Mouse (Mus musculus) neural tube, embryonic 13.5 days (tissue): ENCODE measurements at regions not wholly inside any gene's neighbourhood (a gene's known extent, or its start where the extent isn't known, plus 50 kb on each side); places are given as distances from the start of the nearest gene placed in this dataset.
A peak's percentile ranks its signal among the peaks of the same experiment; 100 is the strongest.
"Not testable (repeated sequence)": the region's sequence is repeated elsewhere in the genome, so short reads cannot be mapped to it uniquely, and the experiment has no call there.

Experiments
- ATAC-seq: fragments of 200-750 bp; cut with Nextera tagmentation; 2 replicates; pipeline ENCODE4 v1.8.0; 2017; ENCODE audit warnings: low read depth, mild to moderate bottlenecking, moderate TSS enrichment, moderate library complexity
- H3K27ac ChIP-seq: fragments of 300-500 bp; sonication (generic); replicated peaks from 2 replicates; pipeline ENCODE4 v1.5.1; 2015; ENCODE audit warnings: moderate library complexity, mild to moderate bottlenecking, inconsistent platforms
- H3K27me3 ChIP-seq: fragments of 300-500 bp; sonication (generic); 2 replicates; pipeline ENCODE4 v1.6.1; 2015; ENCODE audit warnings: mild to moderate bottlenecking, inconsistent platforms
- H3K36me3 ChIP-seq: fragments of 300-500 bp; sonication (generic); 2 replicates; pipeline ENCODE4 v1.6.1; 2015; ENCODE audit warnings: mild to moderate bottlenecking, inconsistent platforms
- H3K4me1 ChIP-seq: fragments of 300-500 bp; sonication (generic); replicated peaks from 2 replicates; pipeline ENCODE4 v1.6.1; 2015; ENCODE audit warnings: inconsistent platforms
- H3K4me2 ChIP-seq: fragments of 300-500 bp; sonication (generic); 2 replicates; pipeline ENCODE4 v1.6.1; 2015; ENCODE audit warnings: inconsistent platforms, mild to moderate bottlenecking, moderate library complexity
- H3K4me3 ChIP-seq: fragments of 300-500 bp; sonication (generic); 2 replicates; pipeline ENCODE4 v1.5.1; 2015; ENCODE audit warnings: mild to moderate bottlenecking, inconsistent platforms
- H3K9ac ChIP-seq: fragments of 300-500 bp; sonication (generic); 2 replicates; pipeline ENCODE4 v1.6.1; 2015; ENCODE audit warnings: moderate library complexity, mild to moderate bottlenecking, inconsistent platforms
- H3K9me3 ChIP-seq: fragments of 300-500 bp; sonication (generic); 2 replicates; pipeline ENCODE4 v1.6.1; 2016; ENCODE audit warnings: inconsistent platforms
- WGBS: fragments of 180-500 bp; shearing (Covaris S2); methylation state at CpG from one replicate; pipeline ENCODE4 v1.1.7; 2015; 5-methylcytosine and 5-hydroxymethylcytosine counted together

DNA sequence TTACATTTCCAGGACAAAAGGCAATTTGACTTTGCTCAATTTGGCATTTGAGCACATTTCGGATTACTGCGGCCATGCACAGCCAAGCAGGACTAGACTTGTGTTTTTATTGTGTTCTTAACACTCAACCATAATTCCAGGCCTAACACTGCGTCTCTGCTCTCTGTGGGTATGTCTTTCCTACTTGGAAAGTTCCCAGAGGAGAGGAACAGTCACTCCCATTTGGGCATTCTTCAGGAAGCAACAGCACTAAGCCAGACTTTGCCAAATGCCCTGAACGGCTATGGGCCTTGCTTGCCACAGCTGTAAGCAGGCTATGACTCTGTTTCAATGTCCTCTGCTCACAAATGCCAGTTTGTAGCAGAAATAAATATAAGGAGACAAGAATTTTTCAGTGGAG lies 56.5 kb upstream of the Pdk3 start:
- H3K36me3 ChIP-seq, result no peaks in the 10 kb centered on the region
- WGBS, result 67% methylated on average over 4 of the region's 4 CpGs

DNA sequence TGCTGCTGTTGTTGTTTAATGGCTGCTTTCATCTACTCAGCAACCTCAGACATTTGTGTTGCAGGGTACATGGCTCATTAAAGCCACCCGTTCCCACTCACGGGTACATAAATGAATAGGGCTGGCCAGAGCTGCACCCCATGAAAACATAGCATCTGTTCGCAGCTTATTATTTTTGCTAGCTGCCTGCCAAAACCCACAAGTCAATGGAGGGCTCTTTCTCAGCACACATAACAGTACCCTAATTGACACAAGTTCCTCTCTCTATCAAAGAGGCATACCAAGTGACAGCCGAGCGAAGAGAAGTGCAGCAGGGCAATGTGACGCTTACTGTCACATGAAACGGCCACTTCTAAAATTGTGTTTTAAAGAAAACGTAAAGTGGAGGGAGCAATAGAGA lies 57.0 kb upstream of the Pdk3 start:
- Histone ChIP-seq H3K4me1 (no peaks in the 10 kb centered on the region), H3K9me3 (no peaks in the 10 kb centered on the region), H3K4me3 (peak overlapping the region; percentile 28), H3K9ac (no peak overlapping the region), H3K36me3 (no peaks in the 10 kb centered on the region), H3K27me3 (no peaks in the 10 kb centered on the region), H3K27ac (no peak overlapping the region), H3K4me2 (peak overlapping the region; percentile 49)
- 69% methylated on average over 8 of the region's 8 CpGs for WGBS
- no peak for ATAC-seq

More for the DNA sequence above, 56.5 kb upstream of the Pdk3 start:
- no peak for ATAC-seq
- no peaks in the 10 kb centered on the region for H3K9me3 ChIP-seq
- H3K27me3 ChIP-seq, result no peaks in the 10 kb centered on the region
- no peak overlapping the region for H3K4me2 ChIP-seq
- H3K27ac ChIP-seq, result no peak overlapping the region
- H3K9ac ChIP-seq, result no peak overlapping the region
- H3K4me1 ChIP-seq, result no peaks in the 10 kb centered on the region
- H3K4me3 ChIP-seq, result no peak overlapping the region

DNA sequence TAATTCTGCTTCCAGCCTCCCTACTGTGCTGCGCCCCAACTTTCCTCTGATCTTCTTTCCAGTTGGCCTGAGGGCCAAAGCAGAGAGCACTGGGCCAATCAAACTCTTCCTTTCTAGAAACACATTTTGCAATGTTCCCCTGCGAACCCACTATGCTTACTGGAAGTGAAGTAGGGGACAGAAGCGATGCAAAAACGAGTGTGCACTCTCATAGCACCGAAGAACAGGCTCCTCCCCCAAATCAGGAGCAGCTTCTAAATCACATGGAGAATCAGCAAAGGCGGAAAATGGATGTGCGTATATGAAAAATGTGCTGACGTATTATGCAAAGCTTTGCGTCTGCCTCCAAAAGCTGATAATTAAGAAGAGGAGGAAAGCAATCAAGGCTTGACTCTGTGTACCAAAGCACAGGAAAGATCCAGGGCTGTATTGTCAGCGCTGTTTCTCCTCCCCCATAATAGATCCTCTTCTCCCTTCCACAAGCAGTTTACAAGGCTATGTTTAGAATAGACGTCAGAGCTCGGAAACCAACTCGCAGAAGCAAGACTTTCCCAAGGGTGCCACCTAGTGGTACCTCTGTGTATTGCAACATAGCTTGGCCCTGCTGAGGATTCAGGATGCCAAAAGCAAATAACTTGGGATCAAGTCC lies 57.5 kb upstream of the Pdk3 start:
- 36% methylated on average over 13 of the region's 13 CpGs for WGBS

DNA sequence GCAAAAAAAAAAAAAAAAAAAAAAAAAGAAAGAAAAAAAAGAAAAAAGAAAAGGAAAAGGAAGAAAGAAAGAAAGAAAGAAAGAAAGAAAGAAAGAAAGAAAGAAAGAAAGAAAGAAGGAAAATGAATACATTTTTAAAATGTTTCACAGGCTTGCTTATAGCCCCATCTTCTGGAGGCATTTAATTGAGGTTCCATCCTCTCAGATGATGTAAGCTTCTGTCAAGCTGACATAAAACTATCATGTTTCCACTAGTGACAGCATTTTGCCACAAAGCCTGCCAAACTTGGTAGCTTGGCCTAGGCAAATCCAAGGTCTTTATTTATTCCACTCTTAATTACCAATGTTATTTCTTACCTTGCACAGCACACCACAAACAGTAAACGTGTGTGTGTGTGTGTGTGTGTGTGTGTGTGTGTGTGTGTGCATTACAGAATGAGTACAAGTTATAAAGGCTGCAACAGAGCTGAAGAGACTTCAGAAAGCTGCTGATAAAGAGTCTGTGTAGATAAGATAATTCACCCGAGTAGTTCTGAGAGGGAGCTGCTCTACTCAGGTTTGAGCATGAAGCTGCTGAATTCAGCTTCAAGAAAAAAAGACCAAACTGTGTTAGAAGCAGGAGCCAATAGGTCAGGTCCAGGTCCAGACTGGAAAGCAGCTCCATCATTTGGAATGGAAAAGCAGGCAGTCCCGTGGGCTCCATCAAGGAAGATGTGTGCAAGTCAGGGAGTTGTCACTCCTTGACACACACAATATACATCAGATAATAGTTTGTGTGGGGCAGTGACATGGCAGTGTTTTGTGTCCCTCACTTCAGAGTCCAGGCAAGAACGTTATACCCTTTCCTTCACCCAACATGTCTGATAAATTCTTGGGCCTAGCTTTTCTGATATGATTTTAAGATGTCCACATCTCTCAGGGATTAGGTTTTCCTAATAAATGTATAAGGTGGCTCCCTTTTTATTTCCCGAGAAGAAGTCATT lies 65.1 kb upstream of the Pdk3 start:
- H3K27me3 ChIP-seq, result no peaks in the 10 kb centered on the region
- H3K36me3 ChIP-seq, result no peaks in the 10 kb centered on the region
- no peak overlapping the region for H3K4me2 ChIP-seq
- H3K9me3 ChIP-seq, result no peaks in the 10 kb centered on the region
- no peak for ATAC-seq
- 79% methylated on average over 5 of the region's 5 CpGs for WGBS
- no peak overlapping the region for H3K9ac ChIP-seq
- no peaks in the 10 kb centered on the region for H3K4me1 ChIP-seq
- no peak overlapping the region for H3K4me3 ChIP-seq
- H3K27ac ChIP-seq, result no peak overlapping the region

More for the DNA sequence above, 57.5 kb upstream of the Pdk3 start:
- Histone ChIP-seq H3K36me3 (no peaks in the 10 kb centered on the region), H3K4me2 (peak overlapping the region; percentile 49), H3K27me3 (no peaks in the 10 kb centered on the region), H3K9ac (peak overlapping the region; percentile 43; the same call in 1 of the 2 replicates), H3K9me3 (no peaks in the 10 kb centered on the region), H3K4me1 (no peaks in the 10 kb centered on the region), H3K4me3 (peak overlapping the region; percentile 28), H3K27ac (no peak overlapping the region)
- peak; percentile 89 for ATAC-seq

DNA sequence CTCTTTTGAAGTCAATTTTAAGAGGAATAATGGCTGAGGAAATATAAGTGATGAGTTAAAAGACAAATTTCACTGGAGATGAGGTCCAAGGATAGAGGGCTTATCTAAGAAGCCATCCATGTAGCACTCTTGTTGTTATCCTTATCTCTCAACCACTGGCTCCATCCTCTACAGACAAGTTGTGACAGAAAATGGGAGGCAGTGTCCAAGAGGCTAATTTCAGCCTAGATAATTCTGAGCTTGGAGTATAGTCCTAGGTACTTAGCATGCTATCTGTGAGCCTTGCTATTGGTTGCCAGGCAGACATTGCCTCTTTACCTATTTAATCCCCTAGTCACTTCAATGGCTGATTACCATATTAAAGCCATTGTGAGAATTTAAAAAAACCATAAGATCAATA lies 65.2 kb upstream of the AU015836 start:
- H3K4me3 ChIP-seq, result no peak overlapping the region
- no peaks in the 10 kb centered on the region for H3K36me3 ChIP-seq
- H3K4me2 ChIP-seq, result no peak overlapping the region
- no peak overlapping the region for H3K9ac ChIP-seq
- H3K9me3 ChIP-seq, result no peaks in the 10 kb centered on the region
- ATAC-seq, result no peak
- H3K27me3 ChIP-seq, result no peaks in the 10 kb centered on the region
- no peaks in the 10 kb centered on the region for H3K4me1 ChIP-seq
- H3K27ac ChIP-seq, result no peak overlapping the region

DNA sequence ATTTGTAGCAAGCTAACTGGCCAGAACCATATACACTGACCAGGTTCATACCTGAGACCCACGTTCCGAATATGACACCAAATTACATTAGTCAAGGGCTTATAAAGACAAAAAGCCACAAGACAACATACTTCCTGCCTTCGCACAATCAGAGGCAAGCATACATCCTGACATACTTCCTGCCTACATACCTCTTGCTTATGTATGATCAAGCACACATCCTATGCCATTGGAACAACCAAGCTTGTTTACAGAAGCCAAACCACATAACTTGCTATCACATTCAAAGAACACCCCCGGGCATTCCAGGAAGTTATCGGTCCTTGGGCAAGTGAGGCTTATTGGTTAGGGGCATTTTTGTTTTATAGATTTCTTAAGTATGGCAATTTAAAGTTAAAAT lies 62.9 kb upstream of the AU015836 start:
- no peak for ATAC-seq
- WGBS, result 85% methylated on average over 5 of the region's 5 CpGs
- Histone ChIP-seq H3K36me3 (no peaks in the 10 kb centered on the region), H3K9ac (no peak overlapping the region), H3K4me1 (no peaks in the 10 kb centered on the region), H3K4me2 (no peak overlapping the region), H3K27me3 (no peaks in the 10 kb centered on the region), H3K27ac (no peak overlapping the region), H3K4me3 (no peak overlapping the region), H3K9me3 (no peaks in the 10 kb centered on the region)

DNA sequence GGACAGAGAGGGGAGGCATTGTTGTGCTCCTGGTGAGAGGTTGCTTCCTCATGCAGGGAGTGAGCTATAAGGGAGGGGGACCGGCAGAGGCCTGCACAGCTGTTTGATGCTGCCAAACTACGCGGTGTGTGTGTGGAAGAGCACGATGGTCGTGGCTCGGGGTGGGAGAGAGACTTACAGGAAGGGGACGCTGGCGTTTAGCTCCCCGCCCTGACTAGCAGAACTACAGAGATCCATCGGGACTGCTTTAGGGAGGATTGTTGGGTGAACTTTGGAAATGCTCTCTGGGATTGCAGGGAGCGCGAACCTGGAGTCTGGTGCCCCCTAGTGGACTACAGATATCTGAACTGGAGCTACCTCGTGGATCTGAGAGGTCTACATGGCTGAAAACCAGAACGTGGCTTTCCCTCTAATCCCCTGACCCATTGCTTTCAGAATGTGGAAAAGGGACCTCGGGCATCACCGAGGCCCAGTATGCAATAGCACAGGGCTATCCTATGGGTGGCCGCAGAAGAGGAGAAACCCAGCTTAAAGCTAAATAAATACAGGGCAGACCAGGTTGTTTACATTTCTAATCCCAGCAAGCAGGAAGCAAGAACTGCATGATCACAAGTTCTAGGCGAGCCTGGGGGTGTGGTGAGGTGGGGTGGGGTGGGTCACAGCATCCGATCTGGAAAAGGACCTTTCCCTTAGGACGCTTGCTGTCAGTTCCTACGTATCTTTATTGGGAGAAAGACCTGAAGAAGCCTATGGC lies 57.2 kb upstream of the AU015836 start:
- ATAC-seq, result peak; percentile 77
- Histone ChIP-seq H3K36me3 (no peaks in the 10 kb centered on the region), H3K4me2 (peak overlapping the region; percentile 53), H3K4me1 (no peaks in the 10 kb centered on the region), H3K27ac (no peak overlapping the region), H3K4me3 (peak overlapping the region; percentile 32), H3K9ac (peak overlapping the region; percentile 58), H3K9me3 (no peaks in the 10 kb centered on the region), H3K27me3 (0 out of 2 replicates have a peak, but pooled peaks cover 12% of the 10 kb centered on the region)
- 28% methylated on average over 21 of the region's 21 CpGs for WGBS

DNA sequence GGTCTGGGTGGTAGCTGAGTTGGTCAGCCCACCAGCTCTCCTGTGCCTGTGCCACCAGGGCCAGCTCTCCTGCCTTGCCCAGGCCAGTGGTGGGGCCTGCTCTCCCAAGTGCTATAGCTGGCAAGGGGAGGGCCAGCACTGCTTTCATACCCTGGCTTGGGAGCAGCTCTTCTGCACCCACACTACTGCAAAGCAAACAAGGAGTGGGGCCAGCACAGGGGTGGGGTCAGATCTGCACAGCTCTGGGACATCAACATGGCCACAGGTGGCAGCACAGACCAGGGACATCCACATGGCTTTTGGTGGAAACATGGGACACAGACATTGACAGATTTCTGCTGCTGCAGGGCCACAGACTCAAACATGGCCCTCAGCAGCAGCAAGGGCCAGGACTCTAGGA lies 52.9 kb upstream of the AU015836 start:
- H3K4me1 ChIP-seq, result no peaks in the 10 kb centered on the region
- no peak for ATAC-seq
- no peaks in the 10 kb centered on the region for H3K36me3 ChIP-seq
- H3K27ac ChIP-seq, result no peak overlapping the region
- H3K9ac ChIP-seq, result no peak overlapping the region
- H3K4me3 ChIP-seq, result no peak overlapping the region
- 0 out of 2 replicates have a peak, but pooled peaks cover 12% of the 10 kb centered on the region for H3K27me3 ChIP-seq
- H3K9me3 ChIP-seq, result no peaks in the 10 kb centered on the region
- H3K4me2 ChIP-seq, result no peak overlapping the region

DNA sequence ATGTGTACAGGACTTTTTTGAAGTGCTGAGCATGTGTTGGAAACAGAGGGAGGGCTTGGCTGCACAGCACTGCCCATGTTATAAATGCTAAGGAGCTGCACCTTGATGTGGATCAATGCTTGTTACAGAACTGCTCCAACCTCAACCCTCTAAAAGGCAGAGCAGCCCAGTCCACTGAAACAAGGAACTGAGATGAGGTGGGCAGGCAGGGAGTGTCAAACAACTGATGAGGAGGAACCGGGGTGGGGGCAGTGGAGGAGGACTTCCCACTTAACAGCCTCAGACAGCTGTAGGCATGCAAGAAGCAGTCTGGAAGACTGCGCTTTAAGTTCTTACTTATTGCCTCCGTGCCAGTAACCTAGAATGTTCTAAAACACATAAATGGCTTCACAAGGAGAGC lies 51.1 kb upstream of the AU015836 start:
- not testable (repeated sequence) for H3K4me2 ChIP-seq, H3K9me3 ChIP-seq, H3K4me1 ChIP-seq, H3K36me3 ChIP-seq, H3K9ac ChIP-seq, H3K4me3 ChIP-seq, H3K27ac ChIP-seq, ATAC-seq, H3K27me3 ChIP-seq
- WGBS, result 87% methylated on average over 2 of the region's 3 CpGs
